ENCODE assay signal across 8 mouse cellular contexts in the genomic region with DNA sequence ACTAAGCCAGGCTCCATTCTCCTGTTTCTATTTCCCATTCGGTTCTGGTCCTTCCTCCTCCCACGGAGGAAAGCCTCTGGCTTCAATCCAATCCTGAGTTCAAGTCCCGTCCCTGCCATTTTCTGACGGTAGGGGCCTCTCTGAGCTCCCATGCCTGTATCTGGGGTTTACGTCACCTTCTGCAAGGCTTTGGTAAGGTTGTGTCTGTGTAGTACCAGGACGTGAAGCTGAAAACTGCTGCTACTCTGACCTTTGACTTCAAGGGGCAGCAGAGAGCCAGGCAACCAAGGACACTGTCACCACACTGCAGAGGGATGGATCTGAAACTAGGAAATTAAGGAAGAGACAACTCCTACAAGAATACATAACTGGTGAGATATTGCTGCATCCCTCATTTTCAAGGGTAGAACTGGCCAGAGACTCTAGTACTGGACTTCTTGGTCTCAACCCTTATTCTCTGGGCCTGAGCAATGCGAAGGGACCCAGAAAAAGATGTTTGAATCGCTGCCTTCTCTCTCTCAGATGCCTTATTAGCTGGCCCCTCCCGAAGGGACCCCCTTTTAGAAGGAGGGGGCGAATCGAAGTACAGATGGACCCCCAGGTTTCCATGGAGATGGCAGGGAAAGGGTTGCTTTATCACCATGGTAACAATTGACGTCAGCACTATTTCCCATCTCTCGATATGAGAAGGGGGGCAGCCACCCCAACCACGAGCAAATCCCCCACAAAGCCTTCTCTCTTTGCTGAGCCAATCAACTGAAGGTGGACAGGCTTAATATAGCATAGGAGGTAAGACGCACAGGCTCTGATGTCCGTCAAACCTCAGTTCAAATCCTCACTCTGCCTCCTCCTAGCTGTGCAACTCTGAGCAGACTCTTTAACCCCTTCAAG. TPM values are rescaled to one million over a fixed set of nuclear protein-coding genes. Genes with fewer than 3 reads are reported as not detected.
DNase-seq lines count a peak whose midpoint lies in the region; ATAC-seq and TF ChIP-seq lines count a peak whose summit lies in the region.

No protein-coding gene starts in this region.

- H3K9ac ChIP-seq in forebrain, embryonic 13.5 days: peak overlapping the region; percentile 34
- no peak overlapping the region for H3K9ac ChIP-seq in kidney, postnatal 0 days (ENCODE audit: low read depth, low read length)
- 0 out of 2 replicates have a peak overlapping the region, but pooled peaks have one; percentile 6 for H3K9ac ChIP-seq in stomach, embryonic 14.5 days (replicated peaks; ENCODE audit: low read depth, low read length)

- H3K27ac ChIP-seq in forebrain, embryonic 13.5 days: peak overlapping the region; percentile 68
- H3K27ac ChIP-seq in kidney, postnatal 0 days: peak overlapping the region; percentile 68; the same call in 1 of the 2 replicates
- peak overlapping the region; percentile 44; the same call in 1 of the 2 replicates for H3K27ac ChIP-seq in stomach, embryonic 14.5 days (ENCODE audit: low read length)

- peak overlapping the region; percentile 39 for H3K4me2 ChIP-seq in forebrain, embryonic 13.5 days
- no peak overlapping the region for H3K4me2 ChIP-seq in kidney, postnatal 0 days (ENCODE audit: low read length)
- no peak overlapping the region for H3K4me2 ChIP-seq in stomach, embryonic 14.5 days (replicated peaks; ENCODE audit: low read depth, low read length)

- H3K4me3 ChIP-seq in forebrain, embryonic 13.5 days: peak overlapping the region; percentile 11; the same call in 1 of the 2 replicates
- H3K4me3 ChIP-seq in kidney, postnatal 0 days (replicated peaks; ENCODE audit: low read depth, low read length): no peak overlapping the region
- no peak overlapping the region for H3K4me3 ChIP-seq in stomach, embryonic 14.5 days (ENCODE audit: low read depth, low read length)

- H3K27me3 ChIP-seq in forebrain, embryonic 13.5 days: peaks cover 23% of the 10 kb centered on the region
- H3K27me3 ChIP-seq in kidney, postnatal 0 days (ENCODE audit: insufficient read depth, low read length): no peaks in the 10 kb centered on the region
- 0 out of 2 replicates have a peak, but pooled peaks cover 5% of the 10 kb centered on the region for H3K27me3 ChIP-seq in stomach, embryonic 14.5 days (ENCODE audit: control insufficient read depth, insufficient read depth, low read length)

- H3K4me1 ChIP-seq in forebrain, embryonic 13.5 days: peaks cover 33% of the 10 kb centered on the region
- peaks cover 12% of the 10 kb centered on the region for H3K4me1 ChIP-seq in kidney, postnatal 0 days (replicated peaks; ENCODE audit: insufficient read depth, low read length)
- H3K4me1 ChIP-seq in stomach, embryonic 14.5 days (ENCODE audit: control insufficient read depth, insufficient read depth, low read length): peaks cover 21% of the 10 kb centered on the region; the same call in 1 of the 2 replicates

- WGBS in forebrain, embryonic 13.5 days: 19% methylated on average over 16 of the region's 16 CpGs
- 35% methylated on average over 16 of the region's 16 CpGs for WGBS in kidney, postnatal 0 days
- 38% methylated on average over 16 of the region's 16 CpGs for WGBS in stomach, embryonic 14.5 days

- ATAC-seq in CD4-positive, CD25-positive, alpha-beta regulatory T cell, adult 4 months: no peak
- ATAC-seq in forebrain, embryonic 13.5 days: peak; percentile 22; the same call in 1 of the 2 replicates
- ATAC-seq in kidney, postnatal 0 days (replicated peaks; ENCODE audit: low FRiP score, low read depth): no peak
- peak; percentile 53 for ATAC-seq in megakaryocyte, adult 5-6 weeks (ENCODE audit: poor library complexity, severe bottlenecking)
- ATAC-seq in stomach, embryonic 14.5 days (ENCODE audit: insufficient number of reproducible peaks, insufficient read depth, low FRiP score, low read depth): no peak

- peak; percentile 46; the same call in 1 of the 2 replicates for TF ChIP-seq CTCF in kidney, postnatal 0 days (IDR thresholded peaks at IDR 0.05; ENCODE audit: low read depth)

- DNase-seq in CD4-positive, CD25-positive, alpha-beta regulatory T cell, adult 2 months (ENCODE audit: low read depth, low spot score): peak; percentile 52
- peak; percentile 21 to 32 for DNase-seq in B cell, adult 2 months
- peak; percentile 35 for DNase-seq in kidney, postnatal 0 days (ENCODE audit: low spot score)
- DNase-seq in gastrocnemius, postnatal 25 days: no peak

- H3K9me3 ChIP-seq in forebrain, embryonic 13.5 days (replicated peaks): no peaks in the 10 kb centered on the region
- H3K9me3 ChIP-seq in kidney, postnatal 0 days (replicated peaks; ENCODE audit: low read length): no peaks in the 10 kb centered on the region
- H3K9me3 ChIP-seq in stomach, embryonic 14.5 days (ENCODE audit: control insufficient read depth, low read depth, low read length): no peaks in the 10 kb centered on the region

- H3K36me3 ChIP-seq in forebrain, embryonic 13.5 days (ENCODE audit: poor library complexity, severe bottlenecking): no peaks in the 10 kb centered on the region
- H3K36me3 ChIP-seq in kidney, postnatal 0 days (ENCODE audit: insufficient read depth, low read length): no peaks in the 10 kb centered on the region
- H3K36me3 ChIP-seq in stomach, embryonic 14.5 days (ENCODE audit: control insufficient read depth, insufficient read depth, low read length): no peaks in the 10 kb centered on the region

RNA-seq across cellular contexts. Expression of a gene that starts 4.9 kb away (rescaled TPM):
- polyA plus RNA-seq in CD4-positive, CD25-positive, alpha-beta regulatory T cell, adult 4 months (2017; shearing (Covaris generic)): not detected
- not detected in 2 replicates for polyA plus RNA-seq in forebrain, embryonic 13.5 days (2015; fragmentation: Nextera tagmentation; extraction: Ambion mirVana)
- 0.37 and 0.78 TPM in 2 replicates for polyA plus RNA-seq in kidney, postnatal 0 days (2015; fragmentation: Nextera tagmentation; extraction: Ambion mirVana)
- not detected in 2 replicates for total RNA-seq in megakaryocyte, adult 5-6 weeks (2015)
- not detected in 2 replicates for total RNA-seq in megakaryocyte, adult 5-6 weeks (2017)
- not detected in 2 replicates for polyA plus RNA-seq in stomach, embryonic 14.5 days (2014; fragmentation: Nextera tagmentation; extraction: Ambion mirVana)
- not detected for total RNA-seq in gastrocnemius, postnatal 25 days (2021)

RNA-seq across cellular contexts. Expression of a gene that starts 5.1 kb away (rescaled TPM):
- polyA plus RNA-seq in CD4-positive, CD25-positive, alpha-beta regulatory T cell, adult 4 months (2017; shearing (Covaris generic)): not detected
- polyA plus RNA-seq in forebrain, embryonic 13.5 days (2015; fragmentation: Nextera tagmentation; extraction: Ambion mirVana): not detected in 2 replicates
- 0.10 TPM in 1 of 2 replicates, not detected in the other for polyA plus RNA-seq in kidney, postnatal 0 days (2015; fragmentation: Nextera tagmentation; extraction: Ambion mirVana)
- not detected in 2 replicates for total RNA-seq in megakaryocyte, adult 5-6 weeks (2015)
- total RNA-seq in megakaryocyte, adult 5-6 weeks (2017): not detected in 2 replicates
- polyA plus RNA-seq in stomach, embryonic 14.5 days (2014; fragmentation: Nextera tagmentation; extraction: Ambion mirVana): not detected in 2 replicates
- not detected for total RNA-seq in gastrocnemius, postnatal 25 days (2021)

RNA-seq across cellular contexts. Expression of a gene that starts 17.5 kb away (rescaled TPM):
- 1 to 10 TPM; 2.3 to 2.6 TPM for polyA plus RNA-seq in CD4-positive, CD25-positive, alpha-beta regulatory T cell, adult 4 months (2017; shearing (Covaris generic))
- 1,756 and 1,774 TPM in 2 replicates for polyA plus RNA-seq in forebrain, embryonic 13.5 days (2015; fragmentation: Nextera tagmentation; extraction: Ambion mirVana)
- 613 and 625 TPM in 2 replicates for polyA plus RNA-seq in kidney, postnatal 0 days (2015; fragmentation: Nextera tagmentation; extraction: Ambion mirVana)
- total RNA-seq in megakaryocyte, adult 5-6 weeks (2015): 28.5 and 32.6 TPM in 2 replicates
- total RNA-seq in megakaryocyte, adult 5-6 weeks (2017): 25.4 and 29.3 TPM in 2 replicates
- polyA plus RNA-seq in stomach, embryonic 14.5 days (2014; fragmentation: Nextera tagmentation; extraction: Ambion mirVana): 616 and 618 TPM in 2 replicates
- 1 to 10 TPM; 1.6 to 2.8 TPM for total RNA-seq in gastrocnemius, postnatal 25 days (2021)

RNA-seq across cellular contexts. Expression of a gene that starts 34.5 kb away (rescaled TPM):
- polyA plus RNA-seq in CD4-positive, CD25-positive, alpha-beta regulatory T cell, adult 4 months (2017; shearing (Covaris generic)): 10 to 100 TPM; 30.8 to 37.9 TPM
- polyA plus RNA-seq in forebrain, embryonic 13.5 days (2015; fragmentation: Nextera tagmentation; extraction: Ambion mirVana): 32.8 and 33.6 TPM in 2 replicates
- 25.6 and 27.8 TPM in 2 replicates for polyA plus RNA-seq in kidney, postnatal 0 days (2015; fragmentation: Nextera tagmentation; extraction: Ambion mirVana)
- 24.3 and 24.9 TPM in 2 replicates for total RNA-seq in megakaryocyte, adult 5-6 weeks (2015)
- total RNA-seq in megakaryocyte, adult 5-6 weeks (2017): 28.5 and 35.8 TPM in 2 replicates
- 25.6 and 25.7 TPM in 2 replicates for polyA plus RNA-seq in stomach, embryonic 14.5 days (2014; fragmentation: Nextera tagmentation; extraction: Ambion mirVana)
- total RNA-seq in gastrocnemius, postnatal 25 days (2021): 10 to 100 TPM; 25.6 to 26.9 TPM

RNA-seq across cellular contexts. Expression of a gene that starts 46.6 kb away (rescaled TPM):
- polyA plus RNA-seq in CD4-positive, CD25-positive, alpha-beta regulatory T cell, adult 4 months (2017; shearing (Covaris generic)): 100 to 1,000 TPM; 270 to 328 TPM
- 189 and 191 TPM in 2 replicates for polyA plus RNA-seq in forebrain, embryonic 13.5 days (2015; fragmentation: Nextera tagmentation; extraction: Ambion mirVana)
- polyA plus RNA-seq in kidney, postnatal 0 days (2015; fragmentation: Nextera tagmentation; extraction: Ambion mirVana): 170 and 196 TPM in 2 replicates
- 94.1 and 98.6 TPM in 2 replicates for total RNA-seq in megakaryocyte, adult 5-6 weeks (2015)
- total RNA-seq in megakaryocyte, adult 5-6 weeks (2017): 68.6 and 75.0 TPM in 2 replicates
- 210 and 217 TPM in 2 replicates for polyA plus RNA-seq in stomach, embryonic 14.5 days (2014; fragmentation: Nextera tagmentation; extraction: Ambion mirVana)
- 1 to 10 TPM; 9.6 to 9.9 TPM for total RNA-seq in gastrocnemius, postnatal 25 days (2021)

Comparison
In these comparisons a context has a peak if more than half of its experiments do, and no peak if none do; other contexts are left out.
1. ATAC-seq: peak in forebrain, embryonic 13.5 days (single experiment) and megakaryocyte, adult 5-6 weeks (single experiment); none in CD4-positive, CD25-positive, alpha-beta regulatory T cell, adult 4 months (single experiment), kidney, postnatal 0 days (single experiment) and stomach, embryonic 14.5 days (single experiment).
2. RNA of a gene that starts 17.5 kb away (polyA plus RNA-seq): 1,756 to 1,774 TPM in forebrain, embryonic 13.5 days, 616 to 618 TPM in stomach, embryonic 14.5 days and 613 to 625 TPM in kidney, postnatal 0 days; 2.3 to 2.6 TPM in CD4-positive, CD25-positive, alpha-beta regulatory T cell, adult 4 months; every median in the first group is over 100 times any median in the second.
3. Peak in every context shown above with its lines, with median percentiles within 50 percentile points of each other: H3K27ac ChIP-seq.